Mouse (Mus musculus) lung, postnatal 25 days (tissue): ENCODE results near the gene Tmc2.

Experiments used
- DNase-seq: peaks from one replicate; pipeline ENCODE4 v3.0.0; 2022; ENCODE audit warnings: low spot score

Tmc2 gene

DNA sequence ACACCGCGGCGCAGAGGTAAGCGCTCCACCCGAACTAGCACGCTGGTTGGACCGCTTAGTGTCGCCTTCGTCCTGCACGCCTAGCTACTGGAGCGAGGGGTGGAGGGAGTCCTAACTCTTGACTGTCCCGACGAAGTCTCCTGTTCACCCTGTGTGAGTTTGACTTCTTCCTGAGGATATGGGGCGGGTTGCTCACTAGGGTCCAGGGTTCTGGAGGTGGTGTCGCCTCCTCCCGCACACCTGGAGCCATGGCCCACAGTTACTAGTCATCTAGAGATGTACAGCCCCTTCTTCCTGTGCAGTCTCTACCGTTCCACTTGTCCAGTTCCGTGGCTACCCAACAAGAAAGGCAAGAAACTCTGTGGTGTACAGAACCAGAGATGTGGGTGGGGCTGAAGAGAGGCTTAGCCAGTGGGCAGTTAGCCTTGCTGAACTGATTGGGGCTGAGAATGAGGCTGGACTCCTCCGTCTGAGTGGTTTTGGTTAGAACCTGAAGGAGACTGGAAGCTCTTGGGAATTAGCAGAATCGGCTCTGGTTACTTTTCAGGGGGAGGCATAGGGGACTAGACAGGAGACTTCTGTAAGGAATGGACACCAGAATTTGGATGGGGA is 101.2 kb downstream of the Tmc2 start:
- DNase-seq: no peak

DNA sequence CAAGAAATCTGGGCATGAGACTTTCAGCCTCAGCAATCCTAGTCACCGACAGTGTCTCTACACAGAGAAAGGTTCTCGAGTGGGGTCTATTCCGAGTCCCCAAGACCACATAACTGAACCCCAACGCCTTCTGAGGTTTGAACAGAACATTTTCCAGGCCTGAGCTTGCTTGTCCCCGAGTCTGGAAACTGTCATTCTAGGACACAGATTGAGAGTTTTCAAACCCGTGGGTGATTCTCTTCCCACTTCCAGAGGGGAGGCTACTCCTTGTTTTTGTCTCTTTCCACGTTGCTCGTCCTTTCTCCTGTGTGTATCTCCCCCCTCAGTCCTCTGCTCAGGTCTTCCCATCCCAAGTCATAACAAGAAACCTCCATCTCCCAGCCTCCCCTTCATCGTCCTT is 102.6 kb downstream of the Tmc2 start:
- no peak for DNase-seq

GRCm38 (mm10) chr2:130303014-130303413 is 108.0 kb downstream of the Tmc2 start:
- no peak for DNase-seq
